Mouse (Mus musculus) cerebellum, adult 9-11 months (tissue): ENCODE measurements around the gene Gm28042.

Experiments used
- DNase-seq: peaks from one replicate; pipeline ENCODE4 v3.0.0; 2022

The Gm28042 gene

DNA sequence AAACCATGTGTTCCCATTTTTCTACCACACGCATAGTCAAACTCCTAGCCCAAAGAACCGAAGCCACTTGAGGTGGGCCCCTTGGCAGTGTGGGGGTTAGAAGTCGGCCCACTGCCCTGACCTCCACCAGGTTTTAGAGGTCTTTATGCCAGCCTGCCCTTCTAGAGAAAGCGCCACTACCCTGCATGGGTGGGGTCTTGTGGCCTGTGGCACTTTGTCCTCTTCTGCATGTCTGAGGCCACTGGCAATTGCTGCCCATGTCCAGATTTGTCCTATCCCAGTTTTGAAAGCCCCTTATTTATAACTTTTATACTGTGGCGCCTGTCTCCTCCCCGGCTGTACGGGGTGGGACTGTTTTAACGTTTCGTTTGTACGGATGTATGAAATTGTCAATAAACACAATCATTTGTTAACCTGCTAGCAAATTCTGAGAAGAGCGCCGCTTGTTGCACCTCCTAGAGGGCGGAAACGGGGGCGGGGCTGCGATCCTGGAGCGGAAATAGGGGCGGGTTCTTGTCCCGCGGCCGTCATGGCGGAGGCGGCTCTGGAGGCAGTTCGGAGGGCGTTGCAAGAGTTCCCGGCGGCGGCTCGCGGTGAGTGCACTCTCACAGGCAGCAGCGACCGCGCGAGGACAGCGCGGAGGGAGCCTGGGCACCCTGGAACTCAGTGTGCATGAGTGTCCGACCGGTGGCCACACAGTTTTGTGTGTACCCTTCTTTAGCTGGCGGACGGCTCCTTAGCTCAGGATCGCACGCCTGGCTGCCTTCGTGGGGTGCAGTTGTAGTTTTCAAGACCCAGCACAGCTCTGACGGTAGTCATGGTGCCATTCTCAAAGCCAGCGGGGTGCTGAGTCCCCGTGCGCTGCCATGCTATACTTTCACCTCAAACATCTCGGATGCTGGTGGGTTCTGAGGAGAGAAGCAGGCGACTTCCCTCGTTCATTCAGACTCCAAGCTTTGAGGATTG lies at the start of gene Gm28042, which contains the start of gene Jmjd7:
Gene Gm28042 (plus strand): TSS at position 510 of the 966 bp plus-strand sequence.
Gene Jmjd7 (plus strand): TSS at position 500 of the 966 bp plus-strand sequence.
- peak; percentile 89 for DNase-seq

DNA sequence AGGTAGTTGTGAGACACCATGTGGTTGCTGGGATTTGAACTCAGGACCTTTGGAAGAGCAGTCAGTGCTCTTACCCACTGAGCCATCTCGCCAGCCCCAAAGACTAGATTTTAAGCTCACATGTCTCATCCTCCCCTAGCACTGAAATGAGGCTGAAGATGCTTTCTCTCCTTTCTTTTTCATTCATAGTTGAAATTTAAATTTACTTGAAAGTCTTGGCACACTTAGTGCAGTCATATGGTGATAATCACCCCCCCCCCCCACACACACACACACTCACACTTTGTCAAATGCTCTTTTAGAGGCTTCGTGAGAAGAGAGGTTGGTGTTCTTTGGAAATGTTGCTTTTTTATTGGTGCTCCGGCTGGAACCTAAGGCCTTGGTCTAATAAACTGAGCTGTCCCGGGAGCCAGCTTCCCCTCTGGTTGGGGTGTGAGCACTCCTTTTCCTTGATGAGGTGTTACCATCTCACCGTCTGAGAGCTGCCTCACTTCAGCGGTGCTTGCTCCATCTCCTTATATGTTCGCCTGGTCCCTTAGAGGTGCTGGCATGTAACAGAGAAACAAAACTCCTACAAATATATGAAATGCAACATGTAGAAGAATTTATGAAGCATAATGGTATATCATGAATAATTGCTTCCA lies 46.8 kb upstream of the Gm28042 start:
- no peak for DNase-seq

DNA sequence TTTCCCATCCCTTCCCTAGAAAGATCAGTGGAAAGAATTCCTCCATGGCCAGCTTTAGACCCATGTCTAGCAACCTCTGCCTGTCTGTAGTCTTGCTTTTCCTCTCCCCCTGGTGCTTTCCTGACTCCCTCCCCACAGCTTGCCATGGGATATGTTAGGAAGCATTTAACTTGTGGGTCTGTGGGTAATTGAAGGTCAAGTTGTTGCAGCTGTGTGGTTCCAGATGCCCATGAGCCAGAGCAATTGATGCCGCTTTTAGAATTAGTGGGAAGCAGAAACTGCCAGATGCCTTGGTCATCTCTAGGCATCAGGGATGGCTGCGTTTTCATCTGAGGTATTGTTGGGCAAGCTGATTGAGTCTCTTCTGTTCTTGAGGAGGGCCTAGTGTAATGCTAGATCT lies 45.7 kb upstream of the Gm28042 start:
- DNase-seq: no peak

DNA sequence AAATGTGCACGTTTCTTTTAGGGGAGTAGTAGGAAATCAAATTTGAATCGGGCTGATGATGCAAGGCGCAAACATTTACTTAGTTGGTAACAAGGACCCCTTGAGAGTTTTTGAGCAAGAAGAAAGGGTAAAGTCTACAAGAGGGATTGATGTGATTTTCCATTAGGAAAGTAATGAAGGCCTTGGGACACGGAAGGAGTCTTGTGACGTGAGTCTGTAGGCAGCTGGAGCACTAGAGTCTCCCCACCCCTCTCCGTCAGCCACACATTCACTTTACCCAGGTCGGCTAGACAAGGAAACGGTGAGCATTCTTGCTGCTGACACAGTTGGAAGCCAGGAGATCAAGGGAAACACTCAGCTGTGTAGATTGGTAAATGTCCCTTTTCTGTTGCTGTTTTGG lies 41.4 kb upstream of the Gm28042 start:
- no peak for DNase-seq

DNA sequence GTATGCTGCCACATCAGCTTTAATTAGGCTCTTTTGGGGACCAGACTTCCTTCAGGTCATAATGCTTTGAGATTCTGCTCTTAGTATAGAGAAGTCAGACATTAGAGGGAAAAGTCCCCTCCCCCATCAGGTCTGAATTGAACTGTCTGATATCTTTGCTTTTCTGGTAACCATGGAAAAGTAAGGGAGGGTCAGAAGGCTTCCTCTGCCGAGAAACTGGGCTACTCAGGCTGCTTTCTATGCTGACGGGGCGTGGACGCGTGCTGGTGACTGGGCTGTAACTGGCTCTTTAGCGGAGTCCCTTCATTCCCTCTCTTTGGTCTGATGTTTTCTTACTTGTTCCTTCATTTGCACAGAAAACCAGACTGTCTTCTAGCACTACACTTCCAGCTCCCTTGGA lies 40.9 kb upstream of the Gm28042 start:
- DNase-seq: no peak

DNA sequence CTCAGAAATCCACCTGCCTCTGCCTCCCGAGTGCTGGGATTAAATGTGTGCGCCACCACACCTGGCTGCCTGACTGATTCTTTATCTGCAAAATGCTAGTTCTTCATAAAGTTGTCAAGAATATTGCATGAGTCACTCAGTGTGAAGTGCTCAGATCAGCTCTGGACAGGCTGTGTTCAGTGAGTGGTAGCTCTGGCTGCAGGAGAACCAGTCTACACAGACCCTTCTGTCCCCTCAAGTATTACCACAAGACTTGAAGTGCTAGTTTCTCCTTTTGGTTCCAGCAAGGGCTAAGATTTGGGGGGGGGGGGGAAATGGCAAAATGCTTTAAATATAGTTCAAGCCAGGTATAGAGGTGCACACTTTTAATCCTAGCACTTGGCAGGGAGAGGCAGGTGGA lies 39.9 kb upstream of the Gm28042 start:
- DNase-seq: no peak

DNA sequence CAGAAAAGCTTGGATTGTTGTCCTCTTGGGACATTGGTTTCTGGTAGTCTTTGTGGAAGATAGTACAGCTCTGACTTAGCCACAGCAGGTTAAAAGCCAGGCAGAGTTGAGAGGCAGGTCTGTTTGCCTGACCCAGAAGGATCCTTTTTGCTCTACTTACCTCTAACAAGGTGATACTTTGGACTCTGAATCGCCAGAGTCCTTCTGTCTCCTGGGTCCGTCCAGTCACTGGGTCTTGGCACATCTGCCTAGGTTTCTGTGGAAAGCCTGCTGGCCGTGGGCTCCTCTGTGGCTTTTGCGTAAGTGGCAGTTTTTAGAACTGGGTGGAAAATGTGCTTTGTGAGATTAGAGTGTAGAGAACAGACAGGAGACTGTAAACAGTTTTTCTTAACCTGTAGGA lies 38.3 kb upstream of the Gm28042 start:
- no peak for DNase-seq

DNA sequence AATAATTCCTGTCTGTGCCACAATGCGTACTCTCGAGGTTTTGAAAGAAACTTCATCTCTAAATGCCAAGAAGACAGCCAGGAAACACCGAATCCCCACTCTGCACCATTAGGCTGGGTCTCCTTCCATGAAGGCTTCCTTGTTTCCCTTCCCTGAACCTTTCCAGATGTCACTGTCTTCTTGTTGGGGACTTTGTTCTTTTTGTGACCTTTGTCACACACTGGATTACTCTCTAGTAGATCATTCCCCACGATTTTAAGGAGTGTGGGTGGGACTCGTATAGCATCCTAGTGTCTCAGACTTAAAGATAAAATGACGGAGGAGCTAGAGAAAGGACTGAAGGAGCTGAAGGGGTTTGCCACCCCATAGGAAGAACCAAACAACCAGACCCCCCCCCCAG lies 36.4 kb upstream of the Gm28042 start:
- no peak for DNase-seq

DNA sequence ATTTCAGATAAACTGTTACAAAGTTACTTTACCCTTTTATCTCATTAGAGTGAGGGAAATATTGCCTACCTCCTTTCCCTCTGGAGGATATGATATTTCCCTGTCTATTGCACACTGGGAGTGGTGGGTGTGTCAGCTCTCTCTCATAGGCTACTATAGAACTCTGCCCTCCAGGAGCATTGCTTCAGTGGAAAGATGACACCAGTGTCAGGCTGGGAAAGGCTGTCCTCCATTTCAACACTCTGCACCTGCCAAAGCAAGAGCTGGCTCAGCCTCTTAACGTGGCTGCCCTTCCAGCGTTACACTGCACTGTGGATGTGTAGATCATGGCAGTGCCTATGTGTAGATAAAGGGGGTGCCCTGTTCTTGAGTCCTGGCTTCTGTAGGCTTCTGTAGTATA lies 34.9 kb upstream of the Gm28042 start:
- DNase-seq: no peak

DNA sequence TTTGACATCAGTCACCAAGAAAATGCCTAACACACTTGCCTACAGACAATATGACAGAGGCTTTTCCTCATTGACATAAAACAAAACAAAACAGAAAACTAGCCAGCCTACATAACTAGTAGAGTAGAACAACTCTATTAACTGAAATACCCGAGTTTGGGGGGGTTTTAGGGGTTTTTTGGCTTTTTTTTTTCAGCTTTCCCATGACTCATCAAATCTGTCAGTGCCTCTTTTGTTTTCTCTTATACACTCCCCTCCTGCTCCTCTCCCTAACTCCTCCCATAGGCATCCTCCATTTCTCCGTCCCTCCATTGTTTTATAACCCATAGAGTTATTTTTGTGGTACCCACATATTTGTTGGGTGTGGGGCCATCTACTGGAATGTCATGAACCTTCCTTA lies 33.8 kb upstream of the Gm28042 start:
- DNase-seq: no peak

DNA sequence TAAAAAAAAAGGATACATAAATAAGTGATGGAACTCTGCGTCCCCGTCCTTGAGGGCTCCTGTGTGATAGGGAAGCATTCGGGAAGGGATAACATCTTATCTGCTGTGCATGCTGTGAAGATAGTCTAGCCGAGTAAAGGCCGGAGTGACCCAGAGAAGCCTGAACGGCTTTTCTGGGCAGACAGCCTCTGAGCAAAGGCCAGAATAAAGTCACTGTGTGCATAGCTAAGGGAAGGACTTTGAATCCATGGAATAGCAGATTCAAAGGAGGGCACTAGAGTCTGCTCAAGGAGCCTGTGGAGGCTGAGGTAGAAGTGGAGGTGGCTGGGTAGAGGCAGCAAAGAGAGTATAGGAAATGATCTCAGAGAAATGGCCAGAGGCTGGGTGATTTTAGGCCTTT lies 32.5 kb upstream of the Gm28042 start:
- no peak for DNase-seq

DNA sequence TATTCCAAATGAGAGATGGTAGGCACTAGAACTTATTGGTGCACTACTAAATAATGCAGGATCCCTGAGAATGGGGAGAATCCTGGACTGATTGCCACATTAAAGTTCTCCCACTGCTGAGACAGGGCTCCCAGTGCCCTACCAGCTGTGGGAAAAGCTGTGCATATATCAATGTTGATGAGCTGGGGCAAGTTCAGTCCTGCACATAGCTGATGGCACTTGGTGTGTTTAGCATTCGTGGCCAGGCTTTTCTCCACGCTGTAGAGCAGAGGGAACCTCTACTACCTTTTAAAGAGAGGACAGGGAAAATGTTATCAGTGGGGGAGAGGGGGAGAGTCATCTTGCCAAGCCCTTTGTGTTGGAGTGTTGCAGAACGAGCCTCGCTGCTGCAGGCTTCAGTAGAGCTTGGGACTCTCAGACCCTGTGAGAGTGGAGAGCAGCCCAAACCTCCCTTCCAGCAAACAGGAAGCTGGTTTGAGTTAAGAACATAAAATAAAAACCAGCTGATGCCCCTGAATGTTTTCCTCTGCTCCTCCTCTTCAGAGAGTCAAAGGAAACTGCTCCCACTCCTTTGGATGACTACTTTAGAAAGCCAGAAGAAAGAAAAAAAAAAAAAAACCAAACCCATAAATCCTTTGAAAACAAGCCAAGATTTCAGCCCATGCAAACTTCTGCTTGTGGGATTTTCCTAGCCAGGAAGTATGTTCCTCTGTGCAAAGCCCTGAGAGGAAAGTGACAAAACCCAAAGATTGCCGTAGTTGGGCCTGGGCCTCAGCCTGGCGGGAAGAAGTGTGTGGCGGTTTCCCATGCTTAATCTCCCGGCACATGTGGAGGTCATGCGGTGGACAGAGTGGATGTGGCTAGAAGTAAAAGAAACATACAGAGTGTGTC lies 31.7 kb upstream of the Gm28042 start:
- no peak for DNase-seq

DNA sequence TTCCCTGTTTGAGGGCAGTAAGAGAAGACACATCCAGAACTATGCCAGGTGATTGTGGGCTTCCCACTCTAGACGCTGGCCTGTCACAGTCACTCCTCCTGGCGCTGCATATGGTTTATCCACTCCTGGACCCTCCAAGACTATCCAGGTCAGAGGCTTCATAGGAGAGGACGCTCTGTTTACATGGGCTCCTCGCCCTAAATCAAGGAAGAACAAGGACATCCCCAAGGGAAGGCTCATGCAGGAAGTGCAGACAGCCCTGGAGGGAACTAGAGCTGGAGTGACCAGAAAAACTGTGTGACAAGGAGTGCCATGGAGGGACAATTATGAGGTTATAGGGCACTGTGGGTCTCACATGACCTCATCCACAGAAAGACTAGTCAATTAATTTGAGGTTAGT lies 29.9 kb upstream of the Gm28042 start:
- no peak for DNase-seq

DNA sequence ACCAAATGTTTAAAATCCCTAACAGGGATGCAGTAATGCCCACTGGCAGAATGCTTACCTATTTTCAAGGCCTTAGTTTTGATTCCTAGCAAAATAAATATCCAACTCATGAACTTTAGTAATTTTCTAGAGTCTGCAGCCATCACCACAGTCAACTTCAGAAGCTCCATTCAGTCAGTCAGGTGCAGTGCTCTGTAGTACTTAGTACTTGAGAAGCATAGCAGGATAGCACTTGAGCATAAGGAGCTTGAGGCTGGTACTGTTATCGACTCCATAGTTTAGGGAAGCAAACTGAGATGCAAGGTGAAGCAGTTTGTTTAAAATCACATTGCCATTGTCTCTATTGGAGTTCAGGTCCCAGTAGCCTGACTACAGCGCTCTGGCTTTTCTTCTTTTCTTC lies 27.6 kb upstream of the Gm28042 start:
- no peak for DNase-seq

DNA sequence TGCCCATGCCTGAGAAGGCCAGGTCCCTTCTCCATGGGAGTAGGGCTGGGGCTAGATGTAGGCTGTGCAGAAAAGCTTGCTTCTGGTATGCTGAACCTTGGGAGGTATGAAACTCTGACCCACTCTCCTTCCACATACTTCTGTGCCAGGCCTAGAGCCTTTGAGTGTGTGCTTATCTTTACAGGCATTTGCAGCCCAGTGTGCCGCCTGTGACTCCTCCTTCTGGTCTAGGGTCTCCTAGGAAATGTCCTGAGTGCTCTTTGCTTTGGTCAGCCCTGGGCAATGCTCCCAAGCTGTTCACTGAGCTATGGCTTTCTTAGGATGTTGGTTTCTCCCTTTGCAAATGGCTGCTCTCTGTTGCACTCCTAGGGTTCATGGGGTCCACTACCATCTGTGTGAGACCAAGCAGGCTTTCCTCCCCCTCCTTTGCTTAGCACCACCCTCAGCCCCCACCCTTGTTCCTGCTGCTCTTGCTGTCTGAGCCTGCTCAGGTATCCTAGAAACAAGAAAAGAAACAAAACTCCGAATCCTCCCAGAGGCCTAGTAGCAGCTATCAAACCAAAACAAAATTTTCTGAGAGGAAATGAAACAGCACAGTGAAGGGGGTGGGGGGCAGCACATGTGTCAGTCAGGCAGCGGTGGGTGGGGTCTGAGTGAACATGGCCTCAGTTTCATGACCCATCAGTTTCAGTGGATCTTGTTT lies 26.3 kb upstream of the Gm28042 start:
- DNase-seq: no peak

DNA sequence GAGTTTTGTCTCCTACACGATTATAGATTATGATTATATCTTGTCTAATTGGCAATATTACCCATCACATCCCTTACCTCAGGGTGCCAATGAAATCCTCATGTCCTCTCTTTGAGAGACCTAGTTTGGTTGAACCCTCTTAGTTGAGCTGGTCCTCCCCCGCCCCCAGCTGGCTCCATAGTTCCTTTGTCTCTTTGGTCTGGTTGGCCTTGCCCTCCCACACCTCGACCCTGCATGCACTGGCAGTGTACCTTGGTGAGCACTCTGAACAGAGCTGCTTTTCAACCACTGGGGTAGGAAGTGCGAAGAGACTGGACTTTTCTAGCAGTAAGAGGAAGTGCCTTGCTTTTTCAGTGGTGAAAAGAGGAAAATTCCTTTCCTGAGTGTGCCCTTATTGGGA lies 25.3 kb upstream of the Gm28042 start:
- no peak for DNase-seq

DNA sequence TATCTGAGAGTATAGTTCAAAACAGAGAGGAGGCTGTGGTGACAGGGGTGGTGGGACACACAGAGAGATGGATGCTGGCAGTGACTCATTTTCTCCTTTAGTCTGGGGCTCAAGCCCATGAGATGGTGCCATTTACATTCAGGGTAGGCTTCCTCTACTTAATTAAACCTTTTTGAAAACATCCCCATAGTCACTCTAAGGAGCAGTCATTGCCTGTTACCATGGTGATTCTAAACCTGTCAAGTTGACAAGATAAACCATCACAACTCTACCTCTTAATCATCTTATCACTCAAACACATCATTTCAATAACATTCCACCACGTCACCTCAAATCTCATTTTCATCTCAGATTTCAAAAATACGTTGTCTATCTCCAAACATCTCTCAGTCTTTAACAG lies 23.3 kb upstream of the Gm28042 start:
- no peak for DNase-seq

DNA sequence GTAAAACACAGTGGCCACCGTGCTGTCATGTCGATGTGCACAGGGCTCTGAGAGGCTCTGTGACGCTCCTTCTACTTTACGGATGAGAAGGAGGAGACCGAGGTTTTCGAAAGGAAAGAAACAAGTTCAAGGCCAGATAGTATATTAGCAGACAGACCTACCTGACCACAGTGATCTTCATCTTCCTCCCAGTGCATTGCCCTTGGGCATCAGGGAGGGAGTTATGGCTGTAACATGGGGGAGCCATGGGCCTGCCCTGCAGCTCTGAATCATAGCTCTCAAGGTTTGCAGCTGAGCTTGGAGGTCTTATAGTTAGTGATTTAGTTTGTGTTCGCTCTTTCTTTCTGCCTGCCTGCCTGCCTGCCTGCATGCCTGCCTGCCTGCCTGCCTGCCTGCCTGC lies 20.6 kb upstream of the Gm28042 start:
- no peak for DNase-seq

DNA sequence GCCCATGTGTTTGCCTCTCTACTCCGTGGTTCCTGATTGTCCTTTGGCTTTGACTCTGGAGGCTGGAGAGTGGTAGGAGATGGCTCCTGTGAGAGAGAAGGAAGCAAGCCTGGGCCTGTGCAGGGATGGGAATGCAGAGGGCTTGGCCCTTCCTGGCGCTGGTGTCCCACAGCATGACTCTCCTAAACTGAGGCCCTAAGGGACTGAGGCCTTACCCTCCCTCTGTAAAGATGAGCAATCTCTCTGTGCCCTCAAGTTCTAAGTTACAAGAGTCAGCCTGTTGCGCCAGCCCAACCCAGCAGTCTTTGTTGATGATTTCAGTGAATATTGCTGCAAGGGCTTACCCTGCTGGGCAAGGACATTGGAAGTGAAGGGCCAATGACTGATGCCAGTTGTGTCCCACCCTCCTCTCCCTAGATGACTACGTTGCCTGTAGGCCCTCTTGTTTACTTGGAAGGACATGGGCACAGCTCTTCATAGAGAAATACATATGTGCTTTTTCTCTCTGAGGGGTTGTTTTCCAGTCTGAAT lies 19.5 kb upstream of the Gm28042 start:
- no peak for DNase-seq

DNA sequence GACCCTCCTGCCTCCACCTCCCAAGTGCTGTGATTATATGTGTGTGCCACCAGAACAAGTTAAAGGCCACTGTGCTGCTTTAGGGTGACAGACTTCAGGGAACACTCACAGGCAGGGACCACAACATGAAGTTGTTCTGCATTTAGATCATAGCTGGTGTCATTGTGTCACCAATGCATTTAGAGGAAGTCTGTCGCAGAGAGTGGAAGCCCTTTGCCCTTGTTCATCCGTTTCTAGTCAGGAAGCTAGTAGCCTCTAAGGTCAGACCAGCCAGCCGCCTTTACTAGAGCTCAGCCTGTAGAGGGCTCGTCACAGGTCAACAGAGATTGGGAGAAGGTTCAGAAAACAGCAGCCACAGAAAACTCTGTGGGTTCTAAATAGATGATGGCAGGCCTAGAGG lies 18.6 kb upstream of the Gm28042 start:
- no peak for DNase-seq

DNA sequence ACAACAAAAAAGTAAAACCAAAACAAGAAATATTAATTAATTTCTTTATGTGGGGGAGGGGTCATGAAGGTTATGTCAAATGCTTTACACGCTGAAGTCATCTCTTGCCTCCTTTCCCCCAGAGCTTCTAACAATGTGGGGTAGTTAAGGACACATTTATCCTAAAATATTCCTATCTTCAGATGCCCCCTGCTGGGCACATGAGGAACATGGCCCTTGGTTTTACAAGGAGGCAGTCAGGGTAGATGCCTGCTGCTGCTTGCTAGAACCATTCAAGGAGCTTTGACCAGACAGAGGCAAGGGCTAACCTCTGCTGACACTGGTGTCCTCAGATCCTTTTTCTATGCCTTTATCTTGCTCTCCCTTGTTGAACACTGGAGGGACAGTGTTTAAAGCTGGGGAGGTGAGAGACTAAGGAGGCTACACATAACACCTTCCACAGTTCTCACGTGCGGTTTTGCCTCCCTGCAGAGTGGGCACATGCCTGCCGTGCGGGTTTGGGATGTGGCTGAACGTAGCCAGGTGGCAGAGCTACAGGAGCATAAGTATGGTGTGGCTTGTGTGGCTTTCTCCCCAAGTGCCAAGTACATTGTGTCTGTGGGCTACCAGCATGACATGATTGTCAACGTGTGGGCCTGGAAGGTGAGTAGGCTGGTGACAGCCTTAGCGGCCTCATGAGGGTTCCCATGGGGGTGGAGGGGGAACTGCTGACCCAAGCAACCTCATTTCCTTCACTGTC lies 15.7 kb upstream of the Gm28042 start:
- DNase-seq: peak; percentile 62

DNA sequence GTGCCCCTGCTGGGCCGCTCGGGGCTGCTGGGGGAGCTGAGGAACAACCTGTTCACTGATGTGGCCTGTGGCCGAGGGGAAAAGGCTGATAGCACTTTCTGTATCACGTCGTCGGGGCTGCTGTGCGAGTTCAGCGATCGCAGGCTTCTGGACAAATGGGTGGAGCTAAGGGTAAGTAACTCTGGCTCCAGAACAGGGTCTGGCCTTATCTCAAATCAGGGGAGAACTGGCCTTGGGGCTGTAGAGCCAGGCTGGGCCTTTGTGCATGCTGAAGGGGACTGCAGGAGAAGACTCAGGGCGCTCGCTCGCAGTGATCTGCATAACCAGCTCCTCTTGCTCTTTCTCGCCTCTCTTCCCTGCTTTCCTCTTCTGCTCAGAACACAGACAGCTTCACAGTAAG lies 14.4 kb upstream of the Gm28042 start:
- no peak for DNase-seq
